Mouse (Mus musculus): ENCODE data around the gene Ube2a.

Ube2a gene

GRCm38 (mm10) chrX:36901655-36902054 lies 28.0 kb downstream of the Ube2a start:
- no peak for DNase-seq (ENCODE audit: extremely low read depth, insufficient read length, low spot score)

DNA sequence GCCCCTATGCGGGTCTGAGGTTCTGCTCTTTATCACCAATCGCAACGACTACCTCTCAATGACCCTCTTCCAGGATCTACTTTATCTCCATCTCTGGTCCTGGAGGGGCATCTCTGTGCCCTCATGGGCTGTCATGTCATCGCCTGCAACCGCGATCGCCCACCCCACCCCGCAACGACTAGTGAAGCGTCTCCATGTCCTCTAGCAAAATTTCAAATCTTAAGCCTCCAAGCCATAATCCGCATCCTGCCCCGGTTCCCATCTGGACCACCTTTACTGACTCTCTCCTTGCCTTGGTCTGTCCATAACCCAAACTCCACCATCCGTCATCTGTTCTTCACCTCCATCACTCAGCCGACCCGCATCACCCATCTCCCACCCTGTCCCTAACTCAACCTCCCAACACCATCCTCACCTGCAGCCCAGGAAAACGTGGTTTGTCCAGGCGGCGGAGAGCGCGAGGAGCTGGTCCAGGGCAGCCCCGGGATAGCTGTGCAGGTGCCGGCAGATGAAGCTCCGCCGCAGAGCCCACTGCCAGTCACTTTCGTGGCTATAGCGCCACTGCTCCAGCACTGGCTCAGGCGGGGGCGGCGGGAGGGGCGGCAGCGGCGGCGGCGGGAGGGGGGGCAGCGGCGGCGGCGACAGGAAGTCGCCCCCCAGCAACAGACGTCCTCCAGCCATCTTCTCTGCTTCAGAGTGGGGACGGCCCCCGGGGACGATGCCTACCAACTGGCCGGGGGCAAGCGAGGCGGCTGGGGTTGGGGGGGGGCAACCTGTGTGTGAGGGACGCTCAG lies 28.8 kb downstream of the Ube2a start, which contains the start of gene Nkrf:
Nkrf (minus strand) TSS at position 579 of the 794 bp plus-strand sequence.
- DNase-seq (ENCODE audit: extremely low read depth, insufficient read length, low spot score): peak; percentile 28

GRCm38 (mm10) chrX:36903115-36903768 lies 29.5 kb downstream of the Ube2a start:
- DNase-seq (ENCODE audit: extremely low read depth, insufficient read length, low spot score): peak; percentile 82

GRCm38 (mm10) chrX:36906539-36906938 lies 32.8 kb downstream of the Ube2a start:
- DNase-seq (ENCODE audit: extremely low read depth, insufficient read length, low spot score): no peak

DNA sequence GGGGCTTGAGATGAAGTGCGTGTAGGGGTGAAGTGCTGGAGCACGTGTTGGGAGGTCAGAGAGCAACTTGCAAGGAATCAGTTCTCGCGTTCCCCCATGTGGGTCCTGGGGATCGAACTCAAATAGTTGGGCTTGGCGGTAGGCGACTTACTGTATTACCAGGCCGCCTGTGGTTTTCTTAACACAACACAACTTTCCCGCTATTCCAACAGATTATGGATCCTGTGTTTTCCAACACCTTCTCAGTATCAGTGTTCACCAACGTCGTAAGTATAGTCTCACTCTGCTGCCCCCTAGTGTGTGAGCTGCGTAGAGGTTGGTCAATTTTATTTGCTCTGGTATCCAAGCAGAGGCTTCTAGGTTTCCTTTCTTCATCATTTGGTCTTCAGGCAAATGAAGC lies 37.6 kb downstream of the Ube2a start:
- no peak for DNase-seq (ENCODE audit: extremely low read depth, insufficient read length, low spot score)

DNA sequence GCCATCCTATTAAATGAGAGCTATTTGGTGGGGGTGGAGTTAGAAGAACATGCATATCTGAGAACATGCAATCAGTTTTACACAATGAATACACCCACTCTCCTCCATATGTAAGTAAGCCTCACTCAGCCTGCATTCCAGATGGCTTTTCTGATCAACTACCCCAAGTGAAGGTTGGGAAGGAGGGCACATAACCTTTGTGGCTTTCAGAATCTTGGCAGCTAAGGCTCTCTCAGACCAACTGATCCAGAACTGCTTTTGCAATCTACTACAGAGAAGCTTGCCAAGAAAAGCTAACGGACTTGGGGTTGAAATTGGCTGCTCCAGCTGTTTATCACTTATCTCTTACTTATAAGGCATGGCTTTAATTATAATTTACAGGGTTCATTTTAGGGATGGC lies 44.0 kb downstream of the Ube2a start:
- DNase-seq (ENCODE audit: extremely low read depth, insufficient read length, low spot score): no peak

DNA sequence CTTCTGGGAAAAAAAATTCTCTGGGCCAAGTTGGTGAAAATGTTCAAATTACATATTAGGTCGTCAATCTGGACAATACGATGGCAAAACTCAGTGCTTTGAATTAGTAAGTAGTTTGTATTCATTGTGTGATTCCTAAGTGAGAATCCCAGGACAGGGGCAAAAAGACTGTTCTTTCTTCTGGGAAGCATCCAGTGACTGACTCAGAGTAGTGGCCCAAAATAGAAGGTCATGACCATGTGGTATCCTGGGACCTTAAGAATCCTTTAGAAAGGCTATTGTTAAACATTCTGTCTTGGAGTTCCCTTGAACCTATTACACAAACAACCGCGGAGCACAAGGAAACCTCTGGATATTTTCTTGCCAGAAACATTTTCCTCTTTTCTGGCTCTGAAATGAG lies 47.6 kb downstream of the Ube2a start:
- DNase-seq (ENCODE audit: extremely low read depth, insufficient read length, low spot score): no peak

GRCm38 (mm10) chrX:36928791-36929190 lies 55.1 kb downstream of the Ube2a start:
- DNase-seq (ENCODE audit: extremely low read depth, insufficient read length, low spot score): no peak

DNA sequence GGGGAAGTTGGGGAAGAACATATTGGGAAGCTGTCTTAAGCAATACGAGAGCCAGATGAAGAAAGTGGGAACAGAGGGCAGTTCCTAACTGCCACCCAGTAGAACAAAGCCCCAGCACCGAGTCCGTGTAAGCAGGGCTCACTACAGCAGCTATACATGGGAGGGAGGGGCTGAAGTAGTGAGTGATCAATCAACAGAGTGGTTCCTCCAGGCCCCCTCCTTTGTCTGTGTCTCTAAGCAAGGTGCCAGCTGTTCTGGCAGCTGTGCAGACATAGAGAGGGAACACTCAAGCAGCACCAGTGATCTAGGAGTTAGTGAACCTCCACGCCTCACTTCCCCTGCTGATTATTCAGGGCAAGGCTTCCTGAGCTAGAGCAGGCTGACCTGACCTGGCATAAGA lies 56.0 kb downstream of the Ube2a start:
- DNase-seq (ENCODE audit: extremely low read depth, insufficient read length, low spot score): no peak

DNA sequence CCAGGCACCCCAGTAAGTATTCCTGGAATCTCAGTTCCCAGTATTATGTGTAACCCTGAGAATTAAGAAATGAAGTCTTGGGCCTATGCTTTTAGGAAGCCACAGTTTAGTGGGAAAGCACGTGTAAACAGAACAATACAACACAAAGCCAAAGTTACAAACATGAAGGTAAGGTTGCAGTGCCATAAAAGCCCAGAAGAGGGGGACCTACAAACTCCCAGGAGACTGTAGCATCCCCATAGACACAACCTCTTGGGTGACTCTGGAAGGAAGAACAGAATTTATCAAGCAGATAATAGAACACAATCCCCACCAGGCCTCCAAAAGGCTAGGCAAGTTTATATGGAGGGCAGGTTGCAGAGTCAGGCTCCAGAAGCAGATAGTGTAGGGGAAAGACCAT lies 56.9 kb downstream of the Ube2a start:
- no peak for DNase-seq (ENCODE audit: extremely low read depth, insufficient read length, low spot score)
